Mouse (Mus musculus) megakaryocyte, embryonic 14.5 days (primary cell): Measurements from ENCODE around the gene Zbtb9.

Experiments used
- FLI1 ChIP-seq: IDR thresholded peaks from 2 replicates; pipeline ENCODE4 v1.6.1; 2012; ENCODE audit warnings: low read length, inconsistent platforms, mixed read lengths
- GATA1 ChIP-seq: IDR thresholded peaks from 3 replicates; pipeline ENCODE4 v1.6.1; 2012; ENCODE audit warnings: mixed read lengths, low read length, inconsistent platforms, borderline replicate concordance

- TF ChIP-seq GATA1, result no peak
- TF ChIP-seq FLI1, result no peak
Observed at GRCm38 (mm10) chr17:27051514-27051913, 78.5 kb downstream of the Zbtb9 start.
